Mouse (Mus musculus) kidney, adult 8-10 months (tissue): ENCODE measurements around the gene Kcnn1.

ENCODE experiments used
- DNase-seq, 2 experiments: peaks; one replicate each; pipeline ENCODE4 v3.0.0; 2022

Gene Kcnn1

GRCm38 (mm10) chr8:70892896-70893655 lies 30.0 kb upstream of the Kcnn1 start:
- no peak for DNase-seq

DNA sequence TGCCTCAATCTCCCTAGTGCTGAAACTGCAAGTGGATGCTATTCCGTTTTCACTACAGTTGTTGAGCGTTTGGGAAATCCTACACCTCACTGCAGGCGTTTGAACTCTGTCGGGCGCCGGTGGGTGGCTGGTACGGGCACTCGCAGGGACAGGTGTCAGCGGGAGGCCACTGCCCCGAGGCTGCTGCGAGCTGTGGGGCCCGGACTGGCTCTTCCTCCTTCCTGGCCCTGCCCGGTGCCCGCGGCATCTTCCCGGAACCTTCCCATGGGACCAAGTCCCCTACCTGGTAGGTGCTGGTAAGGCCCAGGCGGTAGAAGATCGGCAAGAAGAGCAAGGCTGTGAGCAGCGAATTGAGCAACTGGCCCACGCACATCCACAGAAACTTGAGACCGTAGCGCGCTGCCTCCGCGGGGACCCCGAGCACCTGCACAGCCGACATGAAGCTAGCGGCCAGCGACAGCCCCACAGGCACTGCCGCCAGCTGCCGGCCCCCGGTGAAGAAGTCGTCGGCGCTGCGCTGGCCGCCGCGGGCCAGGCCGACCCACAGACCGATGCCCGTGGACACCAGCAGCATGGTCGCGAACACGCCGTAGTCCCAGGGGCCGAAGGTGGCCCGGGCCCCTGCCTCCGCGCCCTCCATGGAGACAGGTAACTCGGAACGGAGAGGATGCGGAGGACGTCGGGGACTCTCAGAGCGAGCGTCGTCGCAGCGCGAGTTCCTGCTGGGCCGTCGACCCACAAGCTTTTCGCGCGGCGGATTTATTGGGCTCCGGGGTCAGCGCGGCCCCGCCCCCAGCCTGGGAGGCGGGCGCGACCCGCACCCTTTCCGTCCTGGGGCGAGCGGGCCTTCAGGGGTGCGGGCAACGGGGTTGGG lies 29.2 kb upstream of the Kcnn1 start, which contains the start of gene Slc5a5:
Gene Slc5a5, minus strand, starts transcription at position 736 of the 874 bp plus-strand sequence.
- DNase-seq = no peak

DNA sequence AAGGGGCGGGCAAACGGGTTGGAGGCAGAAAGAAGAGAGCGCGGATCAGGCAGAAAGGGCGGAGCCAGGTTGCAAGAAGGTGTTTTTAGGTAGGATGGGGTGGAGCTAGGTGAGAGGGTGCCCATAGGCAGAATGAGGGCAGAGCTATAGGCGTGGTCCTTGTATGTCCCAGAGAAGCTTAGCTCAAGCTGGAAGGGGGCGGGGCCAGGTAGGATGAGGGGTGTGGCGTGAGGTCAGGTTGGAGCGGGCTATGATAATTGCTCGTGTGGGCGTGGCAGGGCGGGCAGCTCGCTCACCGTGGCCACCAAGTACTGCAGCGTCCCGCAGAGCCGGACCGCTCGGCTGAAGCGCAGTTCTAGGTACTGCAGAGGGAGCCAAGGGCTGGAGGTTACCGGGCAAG lies 28.3 kb upstream of the Kcnn1 start:
- peak; percentile 69 to 76 for DNase-seq

DNA sequence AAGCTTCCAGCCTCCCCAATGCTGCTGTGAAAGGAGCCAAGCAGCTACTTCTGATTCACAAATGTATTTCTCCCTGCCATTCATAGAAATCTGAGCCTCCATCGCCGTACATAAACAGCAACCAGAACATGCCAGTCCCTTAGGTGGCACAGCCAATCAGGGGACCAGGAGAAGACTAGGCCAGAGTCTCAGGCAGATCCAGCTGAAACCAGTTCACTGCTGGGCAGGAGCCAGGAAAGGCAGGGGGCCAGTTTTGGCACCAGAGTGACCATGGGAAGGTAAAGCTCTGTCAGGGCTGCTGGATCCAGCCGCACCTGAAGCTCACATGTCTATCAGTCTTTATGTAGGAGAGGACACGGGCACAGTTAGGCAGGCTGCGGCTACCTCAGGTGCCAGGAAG lies 27.6 kb upstream of the Kcnn1 start:
- DNase-seq = peak in 1 of 2 experiments; percentile 47

- no peak for DNase-seq
Observed at GRCm38 (mm10) chr8:70887669-70888068, 24.6 kb upstream of the Kcnn1 start.

DNA sequence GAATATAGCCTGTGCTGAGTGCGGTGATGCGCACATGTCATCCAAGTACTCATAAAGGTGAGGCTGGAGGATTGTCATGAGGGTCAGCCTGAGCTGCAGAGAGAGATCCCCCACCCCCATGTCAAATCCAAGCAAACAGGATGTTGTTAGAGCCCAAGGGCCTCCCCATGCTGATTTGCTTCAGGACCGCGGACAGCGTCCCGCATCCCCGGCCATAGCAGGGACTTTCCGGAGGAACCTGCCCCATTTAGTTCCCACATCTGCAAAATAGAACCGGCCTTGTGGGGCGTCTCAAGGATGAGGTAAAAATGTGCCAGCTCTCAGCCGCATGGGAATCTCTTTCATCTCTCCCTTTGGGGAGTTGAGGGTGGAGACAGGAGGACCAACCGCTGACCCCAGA lies 22.6 kb upstream of the Kcnn1 start:
- no peak for DNase-seq

DNA sequence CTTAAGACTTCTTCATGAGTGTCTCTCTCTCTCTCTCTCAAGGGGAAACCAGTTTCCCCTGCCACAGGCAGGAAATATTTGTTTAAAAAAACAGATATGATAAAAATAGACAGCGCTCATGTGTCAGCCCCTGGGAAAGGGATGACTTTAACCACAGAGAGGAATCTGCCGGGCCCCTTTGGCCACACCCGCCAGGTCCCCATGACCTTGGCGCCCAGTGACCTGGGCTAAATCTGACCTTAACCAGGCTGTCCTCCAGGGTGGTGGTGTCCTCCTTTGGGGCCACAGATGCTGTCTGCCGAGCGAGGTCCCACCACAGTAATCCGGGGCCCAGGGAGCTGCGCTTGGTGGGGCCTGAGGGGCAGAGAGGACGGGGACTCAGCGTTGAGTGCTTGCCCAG lies 21.6 kb upstream of the Kcnn1 start:
- no peak for DNase-seq

DNA sequence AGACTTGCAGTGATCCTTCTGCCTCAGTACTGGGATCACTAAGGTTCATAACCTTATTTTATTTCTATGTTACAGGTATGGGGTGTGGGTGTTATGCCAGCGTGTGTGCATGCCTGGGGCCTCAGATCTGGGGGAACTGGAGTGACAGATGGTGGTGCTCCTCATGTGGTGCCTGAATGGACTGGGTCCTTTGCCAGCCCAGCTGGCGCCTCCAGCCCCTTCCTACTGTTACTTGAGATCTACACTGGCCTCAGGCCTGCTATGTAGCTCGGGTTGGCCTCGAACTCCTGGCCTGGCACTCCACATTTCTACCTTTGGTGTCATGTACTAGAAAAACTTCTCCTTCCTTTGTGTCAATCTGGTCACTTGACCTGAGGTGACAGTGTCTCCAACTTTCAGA lies 21.1 kb upstream of the Kcnn1 start:
- no peak for DNase-seq

GRCm38 (mm10) chr8:70880546-70880945 lies 17.5 kb upstream of the Kcnn1 start:
- no peak for DNase-seq

DNA sequence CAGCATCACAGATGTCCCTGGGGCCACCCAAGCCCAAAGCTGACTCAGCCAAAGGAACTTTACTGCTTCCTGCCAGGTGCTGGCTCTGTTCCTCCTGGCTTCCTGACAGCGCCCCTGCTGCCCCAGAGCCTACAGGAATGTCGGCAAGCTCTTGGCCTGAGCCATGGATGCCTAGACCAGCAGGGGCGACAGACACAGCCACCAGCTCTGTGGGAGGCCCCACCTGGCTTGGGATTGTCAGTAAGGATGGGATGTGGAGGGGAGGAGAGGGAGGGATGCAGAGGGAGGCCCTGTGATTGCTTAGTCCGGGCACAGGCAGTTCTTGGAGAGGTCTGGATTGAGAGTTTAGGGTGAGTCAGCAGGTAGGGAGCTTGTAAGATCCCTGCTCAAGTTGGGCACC lies 17.1 kb upstream of the Kcnn1 start:
- DNase-seq = no peak

- no peak for DNase-seq
Observed at GRCm38 (mm10) chr8:70879500-70879899, 16.4 kb upstream of the Kcnn1 start.

- DNase-seq = no peak
Observed at GRCm38 (mm10) chr8:70878178-70878577, 15.1 kb upstream of the Kcnn1 start.

- no peak for DNase-seq
Observed at GRCm38 (mm10) chr8:70876382-70876781, 13.3 kb upstream of the Kcnn1 start.

DNA sequence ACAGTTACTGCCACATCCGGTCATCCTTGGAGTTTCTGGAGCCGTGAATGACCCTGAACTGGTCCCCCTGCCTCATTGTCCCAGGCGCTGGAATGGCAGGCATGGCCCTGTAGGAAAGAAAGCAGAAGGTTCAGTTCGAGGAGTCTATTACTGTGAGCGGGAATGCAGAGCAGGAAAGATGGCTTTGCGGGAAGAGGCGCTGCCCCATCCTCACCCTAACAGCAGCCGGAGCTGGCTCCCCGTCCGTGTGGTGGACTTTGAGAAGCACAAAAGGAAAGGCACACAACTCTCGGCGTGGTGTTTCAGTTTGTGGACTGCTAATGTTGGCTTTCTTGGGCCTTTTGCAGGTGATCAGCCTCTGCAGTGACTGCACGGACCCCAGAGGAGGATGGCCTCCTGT lies 11.4 kb upstream of the Kcnn1 start:
- DNase-seq = no peak

GRCm38 (mm10) chr8:70873364-70873985 lies 10.4 kb upstream of the Kcnn1 start, which contains the start of gene Ccdc124:
Ccdc124 (minus strand) TSS chr8:70873935.
- peak; percentile 95 for DNase-seq

GRCm38 (mm10) chr8:70872643-70873363 lies 9.7 kb upstream of the Kcnn1 start:
- DNase-seq = no peak

GRCm38 (mm10) chr8:70871195-70871807 lies 8.2 kb upstream of the Kcnn1 start:
- no peak for DNase-seq

DNA sequence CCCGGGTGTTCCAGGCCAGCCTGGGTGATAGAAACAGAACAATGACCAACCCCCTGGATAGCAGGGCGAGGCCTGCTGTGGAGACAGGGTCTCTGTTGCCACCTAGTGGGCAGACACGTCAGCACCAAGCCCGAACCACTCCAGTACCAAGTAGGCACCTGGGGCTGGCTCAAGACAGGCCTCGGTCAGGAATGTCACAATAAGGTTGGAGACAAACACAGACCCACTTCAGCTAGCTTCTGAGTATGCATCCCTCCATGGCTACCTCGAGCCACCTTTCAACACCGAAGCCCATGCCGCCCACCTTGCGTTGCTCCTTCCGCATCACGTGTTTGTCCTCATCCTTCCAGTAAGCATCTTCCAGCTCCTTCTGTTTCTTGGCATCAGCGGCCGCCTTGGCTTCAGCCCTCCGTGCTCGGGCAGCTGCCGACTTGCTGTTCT lies 6.6 kb upstream of the Kcnn1 start:
- peak; percentile 78 to 86 for DNase-seq

DNA sequence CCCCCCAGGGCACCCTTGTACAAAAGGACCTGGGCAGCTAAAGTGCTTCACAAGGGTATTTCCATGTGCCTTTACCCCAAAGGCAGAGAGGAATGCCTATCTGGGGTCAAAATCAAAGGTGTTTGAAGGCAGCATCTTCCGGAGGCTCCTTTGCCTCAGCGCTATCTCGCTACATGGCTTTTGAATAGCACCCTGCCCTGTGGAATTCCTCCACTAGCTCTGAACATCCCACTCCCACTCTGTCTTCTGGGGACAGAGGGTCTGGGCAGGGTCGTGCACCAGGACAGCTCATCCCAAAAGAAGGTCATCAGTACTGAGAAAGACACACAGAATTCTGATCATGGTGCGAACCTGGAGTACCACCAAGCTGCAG lies 6.1 kb upstream of the Kcnn1 start:
- no peak for DNase-seq

- DNase-seq = peak; percentile 75 to 76
Observed at GRCm38 (mm10) chr8:70868559-70869198, 5.6 kb upstream of the Kcnn1 start.

GRCm38 (mm10) chr8:70866566-70866965 lies 3.5 kb upstream of the Kcnn1 start:
- no peak for DNase-seq

- DNase-seq = no peak
Observed at GRCm38 (mm10) chr8:70866001-70866520, 3.0 kb upstream of the Kcnn1 start.
